Mouse (Mus musculus): ENCODE measurements around the gene Mlst8. TPM values are rescaled to one million over a fixed set of nuclear protein-coding genes. Genes with fewer than 3 reads are reported as not detected.
"Not testable (repeated sequence)": the region's sequence is repeated elsewhere in the genome, so short reads cannot be mapped to it uniquely, and the experiment has no call there.

Gene Mlst8
- total RNA-seq, 2 experiments from 2014 or later = 10.8 to 12.1 TPM

DNA sequence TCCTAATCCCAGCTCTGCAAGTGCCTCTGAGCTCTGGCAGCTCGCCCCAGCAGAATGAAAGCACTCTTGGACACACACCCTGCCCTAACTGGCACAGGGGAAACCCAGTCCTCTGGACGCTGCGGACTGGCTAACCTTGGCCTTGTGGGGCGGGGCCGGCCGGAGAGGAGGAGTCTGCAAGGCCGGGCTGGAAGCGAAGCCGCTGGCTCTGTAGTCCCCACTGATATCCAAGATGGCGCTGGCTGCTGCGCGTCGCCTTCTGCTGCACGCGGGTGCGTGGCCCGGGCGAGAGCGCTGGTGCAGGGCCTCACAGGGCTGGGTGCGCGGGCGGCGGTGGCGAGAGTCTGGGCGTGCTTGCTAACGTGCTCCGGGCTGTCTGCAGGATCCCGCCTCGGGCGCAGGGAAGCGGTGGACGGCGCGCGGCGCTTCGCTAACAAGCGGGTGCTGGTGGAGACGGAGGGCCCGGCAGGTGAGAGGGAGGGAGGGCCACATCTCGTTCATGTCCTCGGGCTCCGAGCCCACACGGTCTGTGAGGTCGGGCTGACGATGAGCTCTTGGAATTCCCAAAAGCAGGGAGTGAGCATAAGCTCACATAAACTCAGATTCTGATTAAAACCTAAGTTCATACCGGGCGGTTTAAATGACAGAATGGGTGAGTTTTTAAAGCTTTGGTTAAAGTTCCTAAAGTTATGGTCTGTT, 52.3 kb downstream of the Mlst8 start, which contains the start of gene Eci1:
Eci1 (plus strand) TSS at position 171 of the 699 bp plus-strand sequence.
- peak; percentile 95 for DNase-seq

DNA sequence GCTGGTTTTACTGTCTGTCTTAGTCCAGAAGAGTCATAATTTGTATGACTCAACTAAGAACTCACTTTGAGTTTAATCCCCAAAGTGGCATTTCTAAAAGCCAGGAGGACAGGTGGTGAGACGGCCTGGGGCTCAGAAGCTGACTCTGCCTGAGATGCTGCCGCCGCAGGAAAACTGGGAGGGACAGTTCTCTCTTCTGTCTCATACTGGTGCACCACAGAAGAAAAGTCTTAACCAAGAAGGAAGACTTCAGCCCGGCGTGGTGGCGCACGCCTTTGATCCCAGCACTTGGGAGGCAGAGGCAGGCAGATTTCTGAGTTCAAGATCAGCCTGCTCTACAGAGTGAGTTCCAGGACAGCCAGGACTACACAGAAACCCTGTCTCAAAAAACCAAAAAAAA, 53.0 kb downstream of the Mlst8 start:
- DNase-seq = no peak

DNA sequence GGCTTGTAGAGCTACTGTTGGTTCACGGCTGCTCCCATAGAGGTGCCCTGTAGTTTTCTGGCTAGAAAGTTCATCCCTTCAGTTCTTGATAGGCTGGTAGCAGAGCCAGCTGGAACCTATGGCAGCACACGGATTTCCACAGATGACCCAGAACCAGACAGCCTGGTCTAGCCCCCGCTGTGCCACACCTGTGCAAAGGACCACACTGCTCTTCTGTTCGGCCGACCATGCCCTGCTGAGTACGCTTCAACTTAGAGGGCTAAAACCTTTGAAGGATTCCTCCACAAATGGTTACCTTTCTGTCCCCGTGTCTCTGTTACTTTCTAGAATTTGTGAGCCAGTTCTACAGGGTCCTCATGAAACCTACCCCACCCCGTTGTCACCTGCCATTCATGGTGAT, 53.6 kb downstream of the Mlst8 start:
- not testable (repeated sequence) for DNase-seq

DNA sequence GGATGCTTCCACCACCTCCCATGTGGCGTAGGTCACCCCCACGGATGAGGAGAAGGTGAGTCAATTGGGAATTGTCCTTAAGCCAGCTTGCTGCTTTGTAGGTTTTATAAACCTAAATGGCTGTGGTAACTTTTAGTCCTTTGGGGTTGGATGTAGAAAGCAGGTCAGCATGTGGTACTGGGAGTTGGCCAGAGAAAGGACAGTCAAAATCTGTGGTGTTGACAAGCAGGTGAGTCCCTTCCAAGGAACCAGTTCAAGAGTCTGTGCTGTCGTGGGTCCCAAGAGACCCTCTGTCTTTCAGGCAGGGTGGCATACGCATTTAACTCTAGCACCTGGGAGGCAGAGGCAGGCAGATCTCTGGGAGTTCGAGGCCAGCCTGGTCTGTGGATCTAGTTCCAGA, 54.4 kb downstream of the Mlst8 start:
- DNase-seq = no peak

Other genes starting within 250 kb of the Mlst8 start
- 1 to 10 TPM; 5.0 to 8.2 TPM for gene Ccnf, start 227.6 kb downstream of the Mlst8 start, total RNA-seq (2021)
- gene Abca17, start 128.0 kb downstream of the Mlst8 start, total RNA-seq (2021) = under 1 TPM in 1 of 2 experiments, not detected in 1; 0.05 TPM
- gene Abca3, start 127.1 kb downstream of the Mlst8 start, total RNA-seq (2021) = 10 to 100 TPM; 10.2 to 11.4 TPM
- gene Rnps1, start 64.5 kb downstream of the Mlst8 start, total RNA-seq (2021) = 10 to 100 TPM; 59.1 to 67.5 TPM
- 100 to 1,000 TPM; 147 to 161 TPM for gene Eci1, start 52.4 kb downstream of the Mlst8 start, total RNA-seq (2021)
- gene Dnase1l2, start 36.0 kb downstream of the Mlst8 start, total RNA-seq (2021) = 1 to 10 TPM in 1 of 2 experiments, under 1 TPM in 1; 0.63 to 1.7 TPM
- gene E4f1, start 8.8 kb downstream of the Mlst8 start, total RNA-seq (2021) = 10 to 100 TPM; 10.8 to 17.3 TPM
- gene Pgp, start 8.7 kb downstream of the Mlst8 start, total RNA-seq (2021) = 10 to 100 TPM; 34.1 to 39.2 TPM
- gene Bricd5, start 5.2 kb downstream of the Mlst8 start, total RNA-seq (2021) = under 1 TPM; 0.65 to 0.73 TPM
- under 1 TPM; 0.56 to 0.68 TPM for gene Caskin1, start 9.5 kb upstream of the Mlst8 start, total RNA-seq (2021)
- gene Traf7, start 48.9 kb upstream of the Mlst8 start, total RNA-seq (2021) = 10 to 100 TPM; 47.2 to 60.9 TPM
- gene Rab26, start 55.1 kb upstream of the Mlst8 start, total RNA-seq (2021) = under 1 TPM; 0.18 to 0.47 TPM
- 10 to 100 TPM; 34.6 to 49.1 TPM for gene Pkd1, start 70.8 kb upstream of the Mlst8 start, total RNA-seq (2021)
- 10 to 100 TPM; 51.7 to 61.1 TPM for gene Tsc2, start 153.6 kb upstream of the Mlst8 start, total RNA-seq (2021)
- 1 to 10 TPM; 4.3 TPM for gene Nthl1, start 153.6 kb upstream of the Mlst8 start, total RNA-seq (2021)
- gene Slc9a3r2, start 171.2 kb upstream of the Mlst8 start, total RNA-seq (2021) = 10 to 100 TPM; 30.1 to 33.4 TPM
- gene Npw, start 179.4 kb upstream of the Mlst8 start, total RNA-seq (2021) = not detected
- gene Zfp598, start 190.6 kb upstream of the Mlst8 start, total RNA-seq (2021) = 10 to 100 TPM; 18.0 to 21.0 TPM
- gene Syngr3, start 210.9 kb upstream of the Mlst8 start, total RNA-seq (2021) = under 1 TPM; 0.16 to 0.52 TPM
- gene Gfer, start 217.1 kb upstream of the Mlst8 start, total RNA-seq (2021) = 10 to 100 TPM; 22.2 to 24.6 TPM
- gene Noxo1, start 217.2 kb upstream of the Mlst8 start, total RNA-seq (2021) = 1 to 10 TPM; 1.6 to 1.9 TPM
- gene Tbl3, start 228.6 kb upstream of the Mlst8 start, total RNA-seq (2021) = 10 to 100 TPM; 16.7 to 19.4 TPM
- gene Rnf151, start 239.0 kb upstream of the Mlst8 start, total RNA-seq (2021) = not detected
- gene Rps2, start 239.0 kb upstream of the Mlst8 start, total RNA-seq (2021) = 100 to 1,000 TPM; 732 to 736 TPM
- gene Ndufb10, start 245.4 kb upstream of the Mlst8 start, total RNA-seq (2021) = 100 to 1,000 TPM; 400 to 516 TPM
- gene Rpl3l, start 248.7 kb upstream of the Mlst8 start, total RNA-seq (2021) = 100 to 1,000 TPM; 593 to 752 TPM